Mouse (Mus musculus) myocyte (in vitro differentiated cells): ENCODE results near the gene Catsperg1. TPM values are rescaled to one million over a fixed set of nuclear protein-coding genes. Genes with fewer than 3 reads are reported as not detected.

ENCODE experiments used
- H3K27me3 ChIP-seq: one replicate; pipeline ENCODE4 v1.6.1; 2011; ENCODE audit not compliant: control insufficient read depth, insufficient read depth, insufficient read length
- H3K36me3 ChIP-seq: one replicate; pipeline ENCODE4 v1.6.1; 2011; ENCODE audit not compliant: control insufficient read depth, insufficient read depth
- H3K4me2 ChIP-seq: one replicate; pipeline ENCODE4 v1.6.1; 2011; ENCODE audit warnings: low read depth, control low read depth
- H3K4me3 ChIP-seq: one replicate; pipeline ENCODE4 v1.5.1; 2011; ENCODE audit warnings: mild to moderate bottlenecking, control low read depth, moderate library complexity
- H3K79me2 ChIP-seq: one replicate; pipeline ENCODE4 v1.6.1; 2011; ENCODE audit not compliant: control insufficient read depth, insufficient read depth
- H3ac ChIP-seq: one replicate; pipeline ENCODE4 v1.6.1; 2011; ENCODE audit not compliant: control insufficient read depth, insufficient read length
- CEBPB ChIP-seq: IDR thresholded peaks from 2 replicates; pipeline ENCODE4 v1.6.1; 2011; ENCODE audit warnings: mild to moderate bottlenecking, moderate library complexity; ENCODE audit not compliant: poor library complexity, insufficient read depth, severe bottlenecking
- E2F4 ChIP-seq: IDR thresholded peaks from one replicate; pipeline ENCODE4 v1.6.1; 2011; ENCODE audit warnings: mild to moderate bottlenecking, control low read depth, moderate library complexity; ENCODE audit not compliant: insufficient read depth
- MAX ChIP-seq: IDR thresholded peaks from one replicate; pipeline ENCODE4 v1.6.1; 2011; ENCODE audit warnings: low read depth, mild to moderate bottlenecking, control low read depth
- MYOD1 ChIP-seq, 3 experiments: IDR thresholded peaks; one replicate each; pipeline ENCODE4 v1.6.1; 2011; ENCODE audit warnings: control low read depth in 2 of 3, low read depth in 2 of 3, mild to moderate bottlenecking in 2 of 3, moderate library complexity in 1 of 3; ENCODE audit not compliant: insufficient read length in 2 of 3, control insufficient read depth in 1 of 3
- MYOG ChIP-seq, 3 experiments: IDR thresholded peaks; one replicate each; pipeline ENCODE4 v1.6.1; 2011; ENCODE audit warnings: control low read depth in 2 of 3, low read depth in 2 of 3, mild to moderate bottlenecking in 2 of 3; ENCODE audit not compliant: insufficient read length in 2 of 3, control insufficient read depth in 1 of 3, insufficient read depth in 1 of 3
- POLR2A ChIP-seq: IDR thresholded peaks from one replicate; pipeline ENCODE4 v1.6.1; 2011; ENCODE audit warnings: low read depth, mild to moderate bottlenecking, control low read depth, moderate library complexity; ENCODE audit not compliant: insufficient read length
- POLR2AphosphoS2 ChIP-seq: IDR thresholded peaks from one replicate; pipeline ENCODE4 v1.6.1; 2011; ENCODE audit warnings: low read depth, control low read depth; ENCODE audit not compliant: insufficient read length
- REST ChIP-seq: IDR thresholded peaks from one replicate; pipeline ENCODE4 v1.6.1; 2011; ENCODE audit warnings: mild to moderate bottlenecking, control low read depth, moderate library complexity; ENCODE audit not compliant: insufficient read depth, insufficient read length
- SRF ChIP-seq: IDR thresholded peaks from one replicate; pipeline ENCODE4 v1.6.1; 2011; ENCODE audit warnings: low read depth; ENCODE audit not compliant: control insufficient read depth, insufficient read length
- TCF12 ChIP-seq: IDR thresholded peaks from one replicate; pipeline ENCODE4 v1.6.1; 2011; ENCODE audit warnings: mild to moderate bottlenecking, control low read depth; ENCODE audit not compliant: poor library complexity, insufficient read depth, severe bottlenecking
- TCF3 ChIP-seq: IDR thresholded peaks from one replicate; pipeline ENCODE4 v1.6.1; 2011; ENCODE audit warnings: low read depth, control low read depth; ENCODE audit not compliant: insufficient read length
- USF1 ChIP-seq: IDR thresholded peaks from one replicate; pipeline ENCODE4 v1.6.1; 2011; ENCODE audit warnings: low read depth, mild to moderate bottlenecking, control low read depth, moderate library complexity
- polyA plus RNA-seq: library from polyadenylated mRNA; unstranded; fragments of >200 nt; fragmentation: generic; extraction: Trizol; gene quantifications from one replicate; pipeline ENCODE4 v1.2.1, GENCODE M21; 2012; ENCODE audit warnings: missing spikeins

The Catsperg1 gene
- polyA plus RNA-seq, 1 experiment, result not detected

GRCm38 (mm10) chr7:29179323-29179722 is 34.5 kb downstream of the Catsperg1 start:
- Histone ChIP-seq H3K79me2 (peaks cover 47% of the 10 kb centered on the region), H3K4me3 (peak overlapping the region; percentile 80), H3K36me3 (peaks cover 22% of the 10 kb centered on the region), H3K4me2 (peak overlapping the region; percentile 67), H3K27me3 (no peaks in the 10 kb centered on the region), H3ac (no peak overlapping the region)
- TF ChIP-seq USF1 (no peak), POLR2A (peak; percentile 48), CEBPB (no peak), POLR2AphosphoS2 (peak; percentile 37), E2F4 (no peak), MAX (peak; percentile 46)

GRCm38 (mm10) chr7:29178106-29178505 is 35.7 kb downstream of the Catsperg1 start:
- H3K4me3 ChIP-seq, result peak overlapping the region; percentile 80
- no peak for TF ChIP-seq MYOG (IDR thresholded peaks at IDR 0.05; ENCODE audit: control insufficient read depth in 1 of 3, insufficient read depth in 1 of 3, insufficient read length in 2 of 3, low read depth in 2 of 3)
- TF ChIP-seq MYOD1 (IDR thresholded peaks at IDR 0.05; ENCODE audit: control insufficient read depth in 1 of 3, insufficient read length in 2 of 3, low read depth in 2 of 3), result no peak
- TF ChIP-seq REST, result no peak
- TF ChIP-seq TCF12, result no peak
- TF ChIP-seq USF1, result no peak
- TF ChIP-seq CEBPB, result no peak
- no peak for TF ChIP-seq POLR2A
- TF ChIP-seq SRF, result no peak
- no peak for TF ChIP-seq E2F4
- TF ChIP-seq TCF3, result no peak
- TF ChIP-seq POLR2AphosphoS2, result no peak
- no peak for TF ChIP-seq MAX
- peaks cover 22% of the 10 kb centered on the region for H3K36me3 ChIP-seq
- H3K4me2 ChIP-seq, result peak overlapping the region; percentile 67
- H3ac ChIP-seq, result no peak overlapping the region
- no peaks in the 10 kb centered on the region for H3K27me3 ChIP-seq
- peaks cover 47% of the 10 kb centered on the region for H3K79me2 ChIP-seq

GRCm38 (mm10) chr7:29172390-29173016 is 41.3 kb downstream of the Catsperg1 start:
- Histone ChIP-seq H3K36me3 (peaks cover 22% of the 10 kb centered on the region), H3ac (no peak overlapping the region), H3K79me2 (peaks cover 20% of the 10 kb centered on the region), H3K4me2 (no peak overlapping the region), H3K4me3 (no peak overlapping the region), H3K27me3 (no peaks in the 10 kb centered on the region)
- TF ChIP-seq POLR2A (peak; percentile 42), TCF12 (no peak), POLR2AphosphoS2 (peak; percentile 88)

GRCm38 (mm10) chr7:29171562-29172097 is 42.2 kb downstream of the Catsperg1 start:
- H3ac ChIP-seq, result peak overlapping the region; percentile 4
- peak overlapping the region; percentile 93 for H3K4me2 ChIP-seq
- H3K79me2 ChIP-seq, result peaks cover 11% of the 10 kb centered on the region
- no peaks in the 10 kb centered on the region for H3K27me3 ChIP-seq
- peak overlapping the region; percentile 61 for H3K4me3 ChIP-seq
- no peak for TF ChIP-seq MYOG (IDR thresholded peaks at IDR 0.05; ENCODE audit: control insufficient read depth in 1 of 3, insufficient read depth in 1 of 3, insufficient read length in 2 of 3, low read depth in 2 of 3)
- no peak for TF ChIP-seq REST
- TF ChIP-seq MYOD1 (IDR thresholded peaks at IDR 0.05; ENCODE audit: control insufficient read depth in 1 of 3, insufficient read length in 2 of 3, low read depth in 2 of 3), result no peak
- no peak for TF ChIP-seq E2F4
- no peak for TF ChIP-seq TCF12
- no peak for TF ChIP-seq POLR2A
- TF ChIP-seq USF1, result no peak
- no peak for TF ChIP-seq MAX
- no peak for TF ChIP-seq POLR2AphosphoS2
- TF ChIP-seq CEBPB, result no peak
- no peak for TF ChIP-seq SRF
- no peak for TF ChIP-seq TCF3
- H3K36me3 ChIP-seq, result peaks cover 13% of the 10 kb centered on the region

GRCm38 (mm10) chr7:29170755-29171561 is 42.9 kb downstream of the Catsperg1 start:
- Histone ChIP-seq H3K4me2 (peak overlapping the region; percentile 93), H3ac (peak overlapping the region; percentile 4), H3K4me3 (peak overlapping the region; percentile 61), H3K27me3 (no peaks in the 10 kb centered on the region), H3K36me3 (peaks cover 7% of the 10 kb centered on the region), H3K79me2 (peaks cover 5% of the 10 kb centered on the region)
- peak; percentile 4 for TF ChIP-seq POLR2A
- TF ChIP-seq USF1, result no peak
- no peak for TF ChIP-seq SRF
- TF ChIP-seq REST, result no peak
- peak; percentile 39 for TF ChIP-seq POLR2AphosphoS2
- no peak for TF ChIP-seq E2F4
- TF ChIP-seq TCF12, result no peak
- no peak for TF ChIP-seq TCF3
- TF ChIP-seq MAX, result no peak
